Mouse (Mus musculus) gastrocnemius, adult 2 months (tissue): ENCODE data around the gene Exoc1. TPM values are rescaled to one million over a fixed set of nuclear protein-coding genes. Genes with fewer than 3 reads are reported as not detected.

Experiments
- DNase-seq: peaks from one replicate; pipeline ENCODE4 v3.0.0; 2022
- H3K27ac ChIP-seq: fragments of 200-600 bp; 2 replicates; pipeline ENCODE4 v1.8.1; 2022; ENCODE audit warnings: mild to moderate bottlenecking
- H3K4me3 ChIP-seq: fragments of 200-600 bp; 2 replicates; pipeline ENCODE4 v1.8.1; 2022; ENCODE audit warnings: mild to moderate bottlenecking, moderate library complexity
- CTCF ChIP-seq: fragments of 200-600 bp; IDR thresholded peaks from 2 replicates; pipeline ENCODE4 v1.8.1; 2022; ENCODE audit warnings: antibody characterized with exemption, mild to moderate bottlenecking, moderate library complexity
- intact Hi-C: fragments of 180-260 bp; cut with DNase I; formaldehyde crosslinking; loops from one replicate; pipeline ENCODE4 v1.15.1; 2025
- total RNA-seq, 2 experiments: library from RNA; stranded (reverse); gene quantifications; 2 replicates each; pipeline ENCODE4 v1.2.3; 2021

The Exoc1 gene
- total RNA-seq, 2 experiments from 2014 or later = 11.6 to 12.0 TPM

DNA sequence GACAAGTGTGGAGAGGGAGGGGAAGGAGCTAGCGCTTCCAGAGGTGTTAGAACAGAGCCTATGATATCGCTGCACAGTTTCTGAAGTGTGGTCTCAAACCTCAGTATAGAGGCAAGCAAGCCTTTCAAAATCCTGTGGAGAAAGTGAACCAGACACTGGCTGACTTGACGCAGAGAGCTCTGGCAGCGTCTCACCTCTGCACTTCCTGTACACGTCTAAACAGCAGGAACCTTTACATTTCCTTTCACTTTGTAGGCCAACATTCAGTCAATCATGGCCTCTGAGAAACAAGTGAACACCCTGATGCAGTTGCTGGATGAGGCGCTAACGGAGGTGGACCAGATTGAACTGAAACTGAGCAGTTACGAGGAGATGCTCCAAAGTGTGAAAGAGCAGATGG is 14.1 kb downstream of the Exoc1 start:
- TF ChIP-seq CTCF = no peak
- no peak overlapping the region for H3K27ac ChIP-seq
- intact Hi-C loops = loop anchor here (5.0 to 10.0 kb wide), 2 partner anchors 401 to 678 kb away; partner anchors contain the start of gene Srd5a3
- DNase-seq = no peak
- no peak overlapping the region for H3K4me3 ChIP-seq

DNA sequence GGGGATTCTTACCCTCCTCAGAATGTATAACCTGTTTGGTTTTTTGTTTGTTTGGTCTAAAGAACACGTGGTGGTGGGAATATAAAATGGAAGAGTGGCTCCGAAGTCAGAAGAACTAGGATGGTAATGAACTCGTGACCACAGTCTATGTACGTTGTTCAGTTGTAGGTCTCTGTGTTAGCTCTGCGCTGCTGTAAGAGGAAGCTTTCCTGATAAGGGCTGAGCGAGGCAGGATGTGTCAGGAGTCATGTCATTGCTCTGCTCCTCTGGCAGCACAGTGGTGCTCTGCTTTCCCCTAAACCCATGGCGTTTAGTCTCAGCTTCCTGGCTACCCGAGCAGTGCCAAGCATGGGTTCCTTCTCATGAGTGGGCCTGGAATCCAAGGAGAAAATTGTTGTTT is 21.3 kb downstream of the Exoc1 start:
- TF ChIP-seq CTCF = no peak
- intact Hi-C loops = no loop called here
- no peak for DNase-seq
- H3K27ac ChIP-seq = no peak overlapping the region
- no peak overlapping the region for H3K4me3 ChIP-seq

- intact Hi-C loops = no loop called here
- Histone ChIP-seq H3K4me3 (no peak overlapping the region), H3K27ac (no peak overlapping the region)
- peak; percentile 99; the same call in 1 of the 2 replicates for TF ChIP-seq CTCF
- peak; percentile 56 for DNase-seq
Observed at GRCm38 (mm10) chr5:76565321-76565720, 36.2 kb downstream of the Exoc1 start.

- no peak overlapping the region for H3K4me3 ChIP-seq
- H3K27ac ChIP-seq = no peak overlapping the region
- TF ChIP-seq CTCF = no peak
- DNase-seq = peak; percentile 27
- intact Hi-C loops = no loop called here
Observed at GRCm38 (mm10) chr5:76574251-76574650, 45.1 kb downstream of the Exoc1 start.

DNA sequence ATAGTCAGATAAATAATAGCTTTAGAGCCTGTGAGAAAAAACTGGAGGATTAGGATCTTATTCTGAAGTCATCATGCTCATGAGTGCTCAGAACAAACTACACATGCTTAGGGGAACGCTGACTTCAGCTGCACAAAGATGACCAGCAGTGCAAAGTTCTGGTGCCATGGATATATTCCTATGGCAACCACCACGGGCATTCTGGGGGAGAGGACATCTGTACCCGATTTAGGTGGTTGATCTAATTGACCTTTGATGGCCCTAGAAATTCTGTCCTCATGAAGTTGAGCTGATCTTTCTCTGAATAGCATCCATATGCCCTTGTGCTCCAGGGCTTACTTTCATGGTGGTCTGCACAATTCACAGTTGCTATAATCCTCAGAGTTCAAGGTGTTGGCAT is 47.9 kb downstream of the Exoc1 start:
- no peak overlapping the region for H3K27ac ChIP-seq
- no peak for TF ChIP-seq CTCF
- no peak overlapping the region for H3K4me3 ChIP-seq
- intact Hi-C loops = no loop called here
- no peak for DNase-seq

- Histone ChIP-seq H3K4me3 (no peak overlapping the region), H3K27ac (no peak overlapping the region)
- intact Hi-C loops = no loop called here
- DNase-seq = no peak
- no peak for TF ChIP-seq CTCF
Observed at GRCm38 (mm10) chr5:76585378-76585777, 56.3 kb downstream of the Exoc1 start.

DNA sequence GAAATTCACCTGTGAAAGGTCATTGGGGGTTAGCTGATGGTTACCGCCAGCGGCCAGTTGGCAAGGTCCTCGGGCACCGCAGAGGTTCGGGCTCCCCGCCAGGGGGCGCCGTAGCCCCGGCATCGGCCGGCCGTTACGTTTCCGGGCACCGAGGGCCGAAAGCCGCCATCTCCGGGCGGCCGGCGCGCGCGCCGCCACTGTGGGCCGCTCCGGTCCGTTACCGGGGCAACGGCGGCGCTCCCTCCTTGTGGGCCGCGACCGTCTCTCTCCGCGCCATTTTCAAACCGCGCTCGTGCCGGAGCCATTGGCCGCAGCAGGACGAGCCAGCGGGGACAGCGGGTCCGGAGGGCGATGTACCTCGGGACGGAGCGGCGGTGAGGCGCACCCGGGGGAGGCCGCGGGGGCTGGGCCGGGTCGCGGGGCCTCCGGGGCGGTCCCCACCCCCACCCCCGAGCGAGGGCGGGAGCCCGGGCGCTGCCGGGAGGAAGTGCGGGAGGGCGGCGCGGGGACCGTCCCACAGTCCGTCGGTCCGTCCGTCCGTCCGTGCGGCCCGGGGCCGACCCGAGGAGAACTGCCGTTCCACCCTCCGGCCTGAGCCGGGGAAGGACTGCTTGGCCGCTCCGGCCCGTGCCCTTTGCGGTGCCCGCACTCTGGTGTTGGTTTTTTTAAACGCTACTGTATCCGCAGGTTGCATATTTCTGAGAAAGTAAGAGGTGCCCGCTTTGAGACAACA is 59.6 kb downstream of the Exoc1 start, which contains the start of gene Cep135:
Gene Cep135 (plus strand): TSS at position 148 of the 733 bp plus-strand sequence.
- intact Hi-C loops = loop anchor here (2.0 kb wide), 2 partner anchors 254 to 264 kb away; no protein-coding TSS in a partner anchor
- Histone ChIP-seq H3K27ac (peak within 1 kb of the TSS; percentile 88), H3K4me3 (peak within 1 kb of the TSS; percentile 94)
- no peak; the same call in none of the 2 replicates for TF ChIP-seq CTCF
- peak; percentile 96 for DNase-seq

GRCm38 (mm10) chr5:76589311-76589710 is 60.2 kb downstream of the Exoc1 start:
- Histone ChIP-seq H3K4me3 (peak overlapping the region; percentile 94), H3K27ac (peak overlapping the region; percentile 88)
- no peak for TF ChIP-seq CTCF
- DNase-seq = no peak
- intact Hi-C loops = loop anchor here (2.0 kb wide), 2 partner anchors 253 to 263 kb away; no protein-coding TSS in a partner anchor

GRCm38 (mm10) chr5:76590009-76590408 is 60.9 kb downstream of the Exoc1 start:
- DNase-seq = no peak
- no peak for TF ChIP-seq CTCF
- H3K27ac ChIP-seq = no peak overlapping the region
- no peak overlapping the region for H3K4me3 ChIP-seq
- intact Hi-C loops = no loop called here

DNA sequence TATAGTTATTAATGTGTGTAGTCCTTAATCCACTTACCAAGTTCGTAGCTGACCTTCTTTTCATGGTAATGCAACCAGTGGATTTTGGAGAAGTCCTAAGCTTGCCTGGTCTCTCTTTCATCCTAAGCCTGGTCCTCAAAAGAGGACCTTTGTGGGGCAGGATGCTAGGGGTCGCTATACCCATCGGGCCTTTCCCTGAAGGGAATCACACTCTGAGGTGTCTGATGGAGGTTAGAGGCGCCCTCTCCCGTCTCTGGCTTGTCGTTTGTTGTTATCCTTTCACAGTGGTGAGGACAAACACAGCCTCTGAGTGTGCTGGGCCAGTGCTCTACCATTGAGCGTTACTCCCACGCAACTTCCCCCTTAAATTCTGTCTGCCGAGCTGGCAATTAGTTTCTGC is 62.8 kb downstream of the Exoc1 start:
- TF ChIP-seq CTCF = no peak
- Histone ChIP-seq H3K27ac (no peak overlapping the region), H3K4me3 (no peak overlapping the region)
- DNase-seq = no peak
- intact Hi-C loops = no loop called here

DNA sequence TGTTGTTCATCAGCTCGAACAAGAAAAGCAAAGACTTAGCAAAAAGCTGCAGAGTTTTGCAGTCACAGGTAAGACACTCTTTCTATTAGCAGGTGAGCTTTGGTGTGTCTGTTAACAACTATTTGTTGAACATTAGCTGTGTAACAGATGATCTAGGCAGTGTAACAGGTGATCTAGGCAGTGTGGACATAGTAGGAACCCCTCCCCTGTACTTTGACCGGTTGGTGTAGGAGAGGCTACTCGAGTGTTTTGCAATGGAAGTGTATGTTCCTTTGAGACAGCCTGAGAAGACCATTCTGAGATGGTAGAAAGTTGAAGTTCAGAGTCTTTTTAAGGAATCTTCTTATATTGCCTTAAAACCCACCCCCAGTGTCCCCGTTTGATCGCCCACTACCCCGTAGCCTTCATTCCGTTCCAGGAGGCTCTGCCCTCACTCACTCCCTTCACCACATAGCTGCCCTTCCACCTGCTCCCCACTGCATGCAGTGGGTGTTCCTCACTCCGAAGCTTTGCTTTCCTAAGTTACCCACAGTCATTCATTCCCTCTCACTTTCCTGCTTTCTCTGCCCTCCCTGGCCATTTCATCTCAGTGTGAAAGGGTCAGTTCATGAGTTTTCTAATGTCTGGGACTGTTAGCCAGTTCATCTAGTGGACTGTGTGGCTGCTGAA is 80.7 kb downstream of the Exoc1 start:
- DNase-seq = no peak
- intact Hi-C loops = no loop called here
- no peak overlapping the region for H3K4me3 ChIP-seq
- TF ChIP-seq CTCF = no peak
- H3K27ac ChIP-seq = no peak overlapping the region

GRCm38 (mm10) chr5:76612867-76613499 is 83.9 kb downstream of the Exoc1 start:
- TF ChIP-seq CTCF = no peak
- Histone ChIP-seq H3K27ac (no peak overlapping the region), H3K4me3 (no peak overlapping the region)
- intact Hi-C loops = no loop called here
- DNase-seq = no peak

- intact Hi-C loops = no loop called here
- no peak overlapping the region for H3K27ac ChIP-seq
- H3K4me3 ChIP-seq = no peak overlapping the region
- peak; percentile 26 for DNase-seq
- no peak for TF ChIP-seq CTCF
Observed at GRCm38 (mm10) chr5:76615276-76615675, 86.2 kb downstream of the Exoc1 start.
